Mouse (Mus musculus) megakaryocyte-erythroid progenitor cell, adult 5-6 weeks (primary cell): Measurements from ENCODE around the gene Nrsn1. TPM values are rescaled to one million over a fixed set of nuclear protein-coding genes. Genes with fewer than 3 reads are reported as not detected.
"Not testable (repeated sequence)": the region's sequence is repeated elsewhere in the genome, so short reads cannot be mapped to it uniquely, and the experiment has no call there.

Experiments
- ATAC-seq: replicated peaks from 2 replicates; pipeline ENCODE4 v1.8.0; 2016; ENCODE audit warnings: mild to moderate bottlenecking, inconsistent platforms; ENCODE audit not compliant: severe bottlenecking, poor library complexity, low FRiP score, low TSS enrichment
- total RNA-seq, 2 experiments: library from RNA; stranded (forward) in 1 of 2; stranded (reverse) in 1 of 2; fragments of 200-1000, 215-1000 nt in 1 of 2; fragments of >200 nt in 1 of 2; fragmentation: Nextera tagmentation in 1 of 2; gene quantifications; 2 replicates each; pipeline ENCODE4 v1.2.3; 2014 to 2017

Gene Nrsn1
- total RNA-seq (2014; fragmentation: Nextera tagmentation) (not detected in 2 replicates), total RNA-seq (2017) (not detected in 2 replicates)

- not testable (repeated sequence) for ATAC-seq
Measured at GRCm38 (mm10) chr13:25270402-25270801, at the start of gene Nrsn1. Nrsn1 (minus strand) TSS chr13:25270502.

GRCm38 (mm10) chr13:25312059-25312458 is 41.8 kb upstream of the Nrsn1 start:
- ATAC-seq = no peak

GRCm38 (mm10) chr13:25310068-25310467 is 39.8 kb upstream of the Nrsn1 start:
- ATAC-seq = no peak

GRCm38 (mm10) chr13:25288736-25289135 is 18.4 kb upstream of the Nrsn1 start:
- ATAC-seq = no peak

GRCm38 (mm10) chr13:25274934-25275565 is 4.7 kb upstream of the Nrsn1 start:
- ATAC-seq = no peak

GRCm38 (mm10) chr13:25272189-25272588 is 1.9 kb upstream of the Nrsn1 start:
- ATAC-seq = no peak

GRCm38 (mm10) chr13:25269569-25270268 is 583 bp downstream of the Nrsn1 start:
- no peak for ATAC-seq

- no peak; the same call in 1 of the 2 replicates for ATAC-seq
Measured at GRCm38 (mm10) chr13:25269039-25269438, 1.3 kb downstream of the Nrsn1 start.

GRCm38 (mm10) chr13:25262748-25263147 is 7.6 kb downstream of the Nrsn1 start:
- no peak for ATAC-seq

GRCm38 (mm10) chr13:25257608-25258007 is 12.7 kb downstream of the Nrsn1 start:
- ATAC-seq = no peak

- ATAC-seq = no peak
Measured at GRCm38 (mm10) chr13:25254478-25255263, 15.6 kb downstream of the Nrsn1 start.

GRCm38 (mm10) chr13:25251893-25252292 is 18.4 kb downstream of the Nrsn1 start:
- no peak for ATAC-seq

- no peak for ATAC-seq
Measured at GRCm38 (mm10) chr13:25220186-25220787, 50.0 kb downstream of the Nrsn1 start.

GRCm38 (mm10) chr13:25218394-25218793 is 51.9 kb downstream of the Nrsn1 start:
- ATAC-seq = no peak

- no peak for ATAC-seq
Measured at GRCm38 (mm10) chr13:25206950-25207349, 63.4 kb downstream of the Nrsn1 start.

Other genes starting within 250 kb of the Nrsn1 start
- not detected in 2 replicates for gene Dcdc2a, start 214.5 kb downstream of the Nrsn1 start, total RNA-seq (2014; fragmentation: Nextera tagmentation)
- gene Dcdc2a, start 214.5 kb downstream of the Nrsn1 start, total RNA-seq (2017) = not detected in 2 replicates